Mouse (Mus musculus): ENCODE measurements at regions not wholly inside any gene's neighbourhood (a gene's known extent, or its start where the extent isn't known, plus 50 kb on each side); places are given as distances from the start of the nearest gene placed in this dataset.

GRCm38 (mm10) chr4:119029735-119030134, 68.4 kb downstream of the Lao1 start:
- Histone ChIP-seq H3K4me2 (ENCODE audit: low read length) (no peak overlapping the region), H3K27ac (no peak overlapping the region), H3K9ac (ENCODE audit: low read depth, low read length) (no peak overlapping the region), H3K36me3 (ENCODE audit: insufficient read depth, low read length) (no peaks in the 10 kb centered on the region), H3K4me1 (replicated peaks; ENCODE audit: insufficient read depth, low read length) (0 out of 2 replicates have a peak, but pooled peaks cover 11% of the 10 kb centered on the region), H3K9me3 (replicated peaks; ENCODE audit: low read length) (no peaks in the 10 kb centered on the region), H3K4me3 (replicated peaks; ENCODE audit: low read depth, low read length) (no peak overlapping the region), H3K27me3 (ENCODE audit: insufficient read depth, low read length) (no peaks in the 10 kb centered on the region)
- DNase-seq (ENCODE audit: low spot score) (no peak), ATAC-seq (replicated peaks; ENCODE audit: low FRiP score, low read depth) (no peak)
- no peak for TF ChIP-seq CTCF (IDR thresholded peaks at IDR 0.05; ENCODE audit: low read depth)
- WGBS: 78% methylated on average over 6 of the region's 6 CpGs

GRCm38 (mm10) chr4:119030865-119031264, 69.5 kb downstream of the Lao1 start:
- no peak for TF ChIP-seq CTCF (IDR thresholded peaks at IDR 0.05; ENCODE audit: low read depth)
- Histone ChIP-seq H3K4me2 (ENCODE audit: low read length) (no peak overlapping the region), H3K9ac (ENCODE audit: low read depth, low read length) (no peak overlapping the region), H3K9me3 (replicated peaks; ENCODE audit: low read length) (no peaks in the 10 kb centered on the region), H3K27me3 (ENCODE audit: insufficient read depth, low read length) (no peaks in the 10 kb centered on the region), H3K36me3 (ENCODE audit: insufficient read depth, low read length) (no peaks in the 10 kb centered on the region), H3K4me1 (replicated peaks; ENCODE audit: insufficient read depth, low read length) (0 out of 2 replicates have a peak, but pooled peaks cover 11% of the 10 kb centered on the region), H3K27ac (no peak overlapping the region), H3K4me3 (replicated peaks; ENCODE audit: low read depth, low read length) (no peak overlapping the region)
- 47% methylated on average over 5 of the region's 5 CpGs for WGBS
- DNase-seq (ENCODE audit: low spot score) (no peak), ATAC-seq (replicated peaks; ENCODE audit: low FRiP score, low read depth) (no peak)

- no peaks in the 10 kb centered on the region for H3K36me3 ChIP-seq (ENCODE audit: insufficient read depth, low read length)
- H3K9me3 ChIP-seq (replicated peaks; ENCODE audit: low read length): no peaks in the 10 kb centered on the region
- H3K4me1 ChIP-seq (replicated peaks; ENCODE audit: insufficient read depth, low read length): 0 out of 2 replicates have a peak, but pooled peaks cover 4% of the 10 kb centered on the region
- TF ChIP-seq CTCF (IDR thresholded peaks at IDR 0.05; ENCODE audit: low read depth): no peak
- H3K4me3 ChIP-seq (replicated peaks; ENCODE audit: low read depth, low read length): no peak overlapping the region
- H3K27ac ChIP-seq: no peak overlapping the region
- no peak overlapping the region for H3K4me2 ChIP-seq (ENCODE audit: low read length)
- WGBS: 63% methylated on average over 4 of the region's 4 CpGs
- H3K9ac ChIP-seq (ENCODE audit: low read depth, low read length): no peak overlapping the region
- no peak for DNase-seq (ENCODE audit: low spot score)
- ATAC-seq (replicated peaks; ENCODE audit: low FRiP score, low read depth): no peak
- no peaks in the 10 kb centered on the region for H3K27me3 ChIP-seq (ENCODE audit: insufficient read depth, low read length)
Observed at GRCm38 (mm10) chr4:119033006-119033405, 71.6 kb downstream of the Lao1 start.

- Histone ChIP-seq H3K9ac (ENCODE audit: low read depth, low read length) (no peak overlapping the region), H3K4me2 (ENCODE audit: low read length) (no peak overlapping the region), H3K4me1 (replicated peaks; ENCODE audit: insufficient read depth, low read length) (no peaks in the 10 kb centered on the region), H3K36me3 (ENCODE audit: insufficient read depth, low read length) (no peaks in the 10 kb centered on the region), H3K4me3 (replicated peaks; ENCODE audit: low read depth, low read length) (no peak overlapping the region), H3K27ac (no peak overlapping the region), H3K27me3 (ENCODE audit: insufficient read depth, low read length) (no peaks in the 10 kb centered on the region), H3K9me3 (replicated peaks; ENCODE audit: low read length) (no peaks in the 10 kb centered on the region)
- DNase-seq (ENCODE audit: low spot score): no peak
- no peak for ATAC-seq (replicated peaks; ENCODE audit: low FRiP score, low read depth)
- WGBS: 87% methylated on average over 5 of the region's 5 CpGs
- no peak for TF ChIP-seq CTCF (IDR thresholded peaks at IDR 0.05; ENCODE audit: low read depth)
Observed at GRCm38 (mm10) chr4:119036582-119036981, 71.9 kb upstream of the Slc2a1 start.

- Histone ChIP-seq H3K36me3 (ENCODE audit: insufficient read depth, low read length) (no peaks in the 10 kb centered on the region), H3K9ac (ENCODE audit: low read depth, low read length) (no peak overlapping the region), H3K4me3 (replicated peaks; ENCODE audit: low read depth, low read length) (no peak overlapping the region), H3K4me2 (ENCODE audit: low read length) (no peak overlapping the region), H3K27ac (no peak overlapping the region), H3K9me3 (replicated peaks; ENCODE audit: low read length) (no peaks in the 10 kb centered on the region), H3K4me1 (replicated peaks; ENCODE audit: insufficient read depth, low read length) (no peaks in the 10 kb centered on the region), H3K27me3 (ENCODE audit: insufficient read depth, low read length) (no peaks in the 10 kb centered on the region)
- DNase-seq (ENCODE audit: low spot score): no peak
- no peak for ATAC-seq (replicated peaks; ENCODE audit: low FRiP score, low read depth)
- 81% methylated on average over 6 of the region's 6 CpGs for WGBS
- no peak for TF ChIP-seq CTCF (IDR thresholded peaks at IDR 0.05; ENCODE audit: low read depth)
Observed at GRCm38 (mm10) chr4:119040041-119040440, 68.5 kb upstream of the Slc2a1 start.

- H3K27ac ChIP-seq: no peak overlapping the region
- H3K4me1 ChIP-seq (replicated peaks; ENCODE audit: insufficient read depth, low read length): no peaks in the 10 kb centered on the region
- H3K36me3 ChIP-seq (ENCODE audit: insufficient read depth, low read length): no peaks in the 10 kb centered on the region
- DNase-seq (ENCODE audit: low spot score): no peak
- no peaks in the 10 kb centered on the region for H3K27me3 ChIP-seq (ENCODE audit: insufficient read depth, low read length)
- no peaks in the 10 kb centered on the region for H3K9me3 ChIP-seq (replicated peaks; ENCODE audit: low read length)
- H3K9ac ChIP-seq (ENCODE audit: low read depth, low read length): no peak overlapping the region
- ATAC-seq (replicated peaks; ENCODE audit: low FRiP score, low read depth): no peak
- WGBS: 70% methylated on average over 6 of the region's 6 CpGs
- TF ChIP-seq CTCF (IDR thresholded peaks at IDR 0.05; ENCODE audit: low read depth): no peak
- no peak overlapping the region for H3K4me2 ChIP-seq (ENCODE audit: low read length)
- no peak overlapping the region for H3K4me3 ChIP-seq (replicated peaks; ENCODE audit: low read depth, low read length)
Observed at GRCm38 (mm10) chr4:119041616-119042015, 66.9 kb upstream of the Slc2a1 start.

GRCm38 (mm10) chr4:119044005-119044677, 64.4 kb upstream of the Slc2a1 start:
- Histone ChIP-seq H3K36me3 (ENCODE audit: insufficient read depth, low read length) (no peaks in the 10 kb centered on the region), H3K27me3 (ENCODE audit: insufficient read depth, low read length) (no peaks in the 10 kb centered on the region), H3K9ac (ENCODE audit: low read depth, low read length) (no peak overlapping the region), H3K27ac (no peak overlapping the region), H3K4me3 (replicated peaks; ENCODE audit: low read depth, low read length) (no peak overlapping the region), H3K9me3 (replicated peaks; ENCODE audit: low read length) (no peaks in the 10 kb centered on the region), H3K4me2 (ENCODE audit: low read length) (no peak overlapping the region), H3K4me1 (replicated peaks; ENCODE audit: insufficient read depth, low read length) (no peaks in the 10 kb centered on the region)
- TF ChIP-seq CTCF (IDR thresholded peaks at IDR 0.05; ENCODE audit: low read depth): no peak
- ATAC-seq (replicated peaks; ENCODE audit: low FRiP score, low read depth): no peak
- WGBS: 63% methylated on average over 19 of the region's 19 CpGs
- DNase-seq (ENCODE audit: low spot score): no peak
